Mouse (Mus musculus): ENCODE results near the gene Nkiras1.

The Nkiras1 gene

DNA sequence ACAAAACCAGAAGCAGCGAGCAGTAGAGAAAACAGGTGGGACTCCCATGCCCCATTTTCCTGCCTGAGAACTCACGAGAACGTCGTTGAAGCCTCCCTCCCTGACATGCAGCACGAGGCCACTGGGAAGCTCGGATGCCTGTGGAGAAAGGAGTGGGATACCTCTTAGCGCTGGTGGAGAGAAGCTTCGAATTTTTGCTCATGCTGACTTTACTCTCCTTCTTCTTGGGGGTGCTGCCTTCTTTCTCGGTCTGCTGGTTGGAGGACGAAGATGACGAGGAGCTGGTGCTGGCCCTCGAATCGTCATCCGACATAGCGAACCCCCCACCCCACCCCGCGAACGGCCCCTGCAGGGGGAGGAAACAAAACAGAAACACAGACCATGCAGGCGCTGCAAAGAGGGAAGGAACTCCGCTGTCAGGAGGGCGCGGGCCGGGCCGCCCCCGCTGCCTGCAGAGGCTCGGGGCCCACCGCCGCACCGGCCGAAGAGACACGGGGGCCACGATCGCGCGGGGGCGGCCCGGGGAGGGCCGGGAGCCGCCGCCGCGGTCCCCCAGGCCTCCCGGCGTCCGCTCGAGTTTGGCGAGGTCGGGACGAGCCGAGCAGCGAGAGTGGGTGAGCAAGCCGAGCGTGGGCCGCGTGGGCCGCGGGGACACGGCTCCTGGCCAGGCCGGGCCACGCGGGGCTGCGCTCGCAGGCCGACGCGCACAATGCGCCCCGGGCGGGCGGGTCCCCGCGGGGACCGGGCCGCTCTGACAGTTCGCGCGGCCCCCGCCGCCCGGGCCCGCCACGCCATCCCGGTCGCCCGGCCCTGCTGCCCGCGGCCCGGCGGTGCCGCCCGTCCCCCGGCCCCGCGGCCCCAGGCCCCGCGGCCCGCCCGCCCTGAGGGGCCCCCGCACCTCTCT lies 60.1 kb downstream of the Nkiras1 start:
- in situ Hi-C loops (cut with MboI; ENCODE audit: low pct_unique_long_range_greater_than_20kb in 1 of 2, low sequenced_read_pairs in 2 of 2, unreplicated experiment in 1 of 2) = no loop called here

- in situ Hi-C loops (cut with MboI; ENCODE audit: low pct_unique_long_range_greater_than_20kb in 1 of 2, low sequenced_read_pairs in 2 of 2, unreplicated experiment in 1 of 2) = no loop called here
These were observed 60.8 kb downstream of the Nkiras1 start, which contains the start of gene Ube2e1 for GRCm38 (mm10) chr14:18331693-18332131. Gene Ube2e1, minus strand, starts transcription at chr14:18331859.
